ENCODE assay signal across 8 mouse cellular contexts in the genomic region with DNA sequence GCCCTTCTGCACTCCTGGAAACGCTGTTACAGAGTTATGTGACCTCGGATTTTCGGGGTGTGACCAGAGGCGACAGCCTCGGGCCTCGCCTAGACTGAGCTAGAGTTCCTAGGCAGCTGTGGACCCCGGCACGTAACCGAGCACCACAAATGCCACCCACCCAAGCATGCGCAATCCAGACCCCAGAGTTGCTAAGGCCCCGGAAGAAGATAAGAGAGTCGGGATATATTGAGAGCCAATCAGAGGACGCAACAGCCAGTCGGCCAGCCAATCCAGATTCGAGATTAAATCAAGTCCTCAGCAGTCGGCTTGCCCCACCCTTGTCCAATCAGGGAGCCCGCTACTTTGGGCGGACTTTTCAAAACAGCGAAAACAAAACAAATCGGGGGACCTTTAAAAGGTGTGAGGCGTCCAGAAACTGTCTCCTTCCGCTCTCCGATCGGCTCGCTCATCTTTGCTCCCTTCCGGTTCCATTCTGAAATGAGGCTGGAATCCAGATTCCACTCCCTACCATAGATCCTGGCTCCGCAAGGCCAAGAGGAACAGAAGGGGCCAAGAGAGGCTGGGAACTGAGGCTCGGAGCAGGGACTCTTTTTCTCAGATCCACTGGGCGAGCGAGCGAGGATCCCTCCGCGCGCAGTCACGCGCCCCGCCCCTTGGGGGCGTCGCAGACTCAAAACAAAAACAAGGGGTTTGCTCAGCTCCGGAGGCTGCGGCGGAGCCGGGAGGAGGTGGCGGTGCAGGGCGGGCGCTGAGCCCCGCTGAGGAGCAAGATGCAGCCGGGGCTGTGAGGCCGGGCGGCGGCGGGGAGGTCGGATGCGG. TPM values are rescaled to one million over a fixed set of nuclear protein-coding genes. Genes with fewer than 3 reads are reported as not detected.
DNase-seq lines count a peak whose midpoint lies in the region; ATAC-seq and TF ChIP-seq lines count a peak whose summit lies in the region.

A gene (plus strand): TSS at position 375 of the 822 bp plus-strand sequence.

- TF ChIP-seq POLR2A in cortical plate, adult 2 months (IDR thresholded peaks at IDR 0.05; ENCODE audit: extremely low read depth, insufficient read depth, low read length): peak; percentile 95

- 0 out of 2 replicates have a peak, but pooled peaks cover 1% of the 10 kb centered on the region for H3K4me1 ChIP-seq in cortical plate, adult 2 months (ENCODE audit: control insufficient read depth, insufficient read depth, low read length)
- peaks cover 60% of the 10 kb centered on the region for H3K4me1 ChIP-seq in megakaryocyte, embryonic 14.5 days

- peak within 1 kb of the TSS; percentile 98 for H3K4me3 ChIP-seq in cortical plate, adult 2 months (ENCODE audit: insufficient read depth, low read length)
- H3K4me3 ChIP-seq in megakaryocyte, embryonic 14.5 days (replicated peaks): peak within 1 kb of the TSS; percentile 98

- H3K27ac ChIP-seq in cortical plate, adult 2 months (ENCODE audit: insufficient read depth, low read length): peak within 1 kb of the TSS; percentile 96

- H3K27me3 ChIP-seq in megakaryocyte, embryonic 14.5 days (replicated peaks): no peaks in the 10 kb centered on the region

- no peaks in the 10 kb centered on the region for H3K9me3 ChIP-seq in megakaryocyte, embryonic 14.5 days

- peaks cover 37% of the 10 kb centered on the region for H3K36me3 ChIP-seq in megakaryocyte, embryonic 14.5 days (replicated peaks; ENCODE audit: low read length)

- DNase-seq in gastrocnemius, adult 8-10 months (ENCODE audit: low spot score in 2 of 2): peak; percentile 95
- DNase-seq in hindlimb bud, embryonic 11.5 days (ENCODE audit: extremely low spot score, low read depth, low spot score): peak; percentile 97
- peak; percentile 95 to 99 for DNase-seq in left cerebral cortex, adult 8-10 months (ENCODE audit: low spot score in 2 of 2)
- peak; percentile 99 to 100 for DNase-seq in right cerebral cortex, postnatal 10 days (ENCODE audit: low spot score in 2 of 2)
- peak; percentile 87 for DNase-seq in urinary bladder, postnatal 25 days (ENCODE audit: low spot score)

- ATAC-seq in activated CD4-positive, CD25-positive, alpha-beta regulatory T cell, adult 4 months: peak; percentile 71

- no peak for TF ChIP-seq CTCF in cortical plate, adult 2 months (IDR thresholded peaks at IDR 0.05; ENCODE audit: extremely low read depth, insufficient read depth, low read length)

RNA-seq across cellular contexts. Expression of the gene that starts here (rescaled TPM):
- polyA plus RNA-seq in activated CD4-positive, CD25-positive, alpha-beta regulatory T cell, adult 4 months (2017; shearing (Covaris generic)): 10 to 100 TPM; 35.7 to 37.0 TPM
- 34.0 and 35.1 TPM in 2 replicates for polyA plus RNA-seq in cortical plate, adult 2 months (2012; rRNA removed)
- 10 to 100 TPM; 10.1 to 13.5 (median 12.2) TPM for total RNA-seq in gastrocnemius, adult 8-10 months (2022)
- total RNA-seq in left cerebral cortex, adult 8-10 months (2022): 10 to 100 TPM; 35.5 to 39.6 (median 38.0) TPM
- polyA plus RNA-seq in megakaryocyte, embryonic 14.5 days (2012; ENCODE audit: insufficient read depth, low replicate concordance): 6.6 and 37.5 TPM in 2 replicates

Comparison
In these comparisons a context has a peak if more than half of its experiments do, and no peak if none do; other contexts are left out.
1. Peak in every context shown above with its lines: DNase-seq, ATAC-seq, H3K4me3 ChIP-seq and H3K27ac ChIP-seq.